Mouse (Mus musculus): Measurements from ENCODE around the gene Gm20708. TPM values are rescaled to one million over a fixed set of nuclear protein-coding genes. Genes with fewer than 3 reads are reported as not detected.
"Not testable (repeated sequence)": the region's sequence is repeated elsewhere in the genome, so short reads cannot be mapped to it uniquely, and the experiment has no call there.

The Gm20708 gene
- polyA plus RNA-seq, 1 experiment from 2014 or later, result 0.16 TPM

DNA sequence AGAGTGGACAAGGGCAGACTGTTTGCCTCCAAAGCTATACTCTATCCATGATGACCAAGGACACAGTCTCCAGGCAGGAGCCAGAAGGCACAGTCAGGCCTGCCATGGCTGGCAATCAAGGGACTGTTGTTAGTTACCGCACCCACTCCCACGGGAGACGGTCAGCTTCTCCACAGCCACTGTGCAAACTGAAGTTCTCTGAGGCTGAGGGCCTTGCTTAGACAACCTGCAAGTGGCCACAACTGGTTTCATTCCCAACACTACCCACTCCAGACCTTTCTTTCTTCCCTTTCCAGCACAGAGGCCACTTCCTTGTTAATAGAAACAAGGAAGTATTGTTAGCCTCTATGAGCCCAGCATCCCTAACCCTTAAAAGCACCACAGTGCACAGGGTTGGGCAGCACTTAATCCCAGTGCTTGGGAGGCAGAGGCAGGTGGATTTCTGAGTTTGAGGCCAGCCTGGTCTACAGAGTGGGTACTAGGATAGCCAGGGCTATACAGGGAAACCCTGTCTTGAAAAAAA lies 6.2 kb upstream of the Gm20708 start:
- H3K4me2 ChIP-seq (ENCODE audit: low read depth, severe bottlenecking), result no peak overlapping the region
- no peaks in the 10 kb centered on the region for H3K27me3 ChIP-seq (ENCODE audit: control insufficient read depth, insufficient read depth, low read length)
- H3K27ac ChIP-seq (replicated peaks; ENCODE audit: low read depth, low read length), result no peak overlapping the region
- WGBS, result 89% methylated on average over 3 of the region's 3 CpGs
- DNase-seq (ENCODE audit: low spot score), result no peak
- no peak overlapping the region for H3K9ac ChIP-seq (ENCODE audit: low read length)
- peaks cover 2% of the 10 kb centered on the region; the same call in 1 of the 2 replicates for H3K4me1 ChIP-seq (ENCODE audit: control insufficient read depth, insufficient read depth, low read length)
- no peak for ATAC-seq (ENCODE audit: insufficient number of reproducible peaks, low FRiP score, low TSS enrichment, low read depth)
- no peaks in the 10 kb centered on the region for H3K9me3 ChIP-seq (ENCODE audit: control insufficient read depth, low read length)
- peaks cover 2% of the 10 kb centered on the region; the same call in 1 of the 2 replicates for H3K36me3 ChIP-seq (ENCODE audit: control insufficient read depth, insufficient read depth, low read length)
- no peak overlapping the region for H3K4me3 ChIP-seq (ENCODE audit: low read depth, low read length)

DNA sequence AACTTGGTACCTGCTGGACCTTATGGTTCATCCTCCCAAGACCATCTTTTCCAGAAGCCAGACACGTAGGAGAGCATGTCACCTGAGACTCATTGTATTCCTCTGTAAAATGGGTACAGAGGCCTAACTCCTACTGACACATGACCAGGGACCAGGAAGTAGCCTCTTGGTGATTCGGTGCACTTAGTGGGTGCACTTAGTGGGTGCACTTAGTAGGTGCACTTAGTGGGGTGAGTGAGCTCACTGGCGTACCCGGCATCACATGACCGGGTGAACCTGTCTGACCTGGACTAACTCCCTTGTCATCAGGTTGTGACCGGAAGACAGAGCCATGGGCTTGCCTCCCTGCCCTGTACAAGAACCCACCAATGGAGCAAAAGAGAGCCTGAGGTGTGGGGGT lies 2.7 kb upstream of the Gm20708 start:
- ATAC-seq (ENCODE audit: insufficient number of reproducible peaks, low FRiP score, low TSS enrichment, low read depth) (no peak), DNase-seq (ENCODE audit: low spot score) (no peak)
- WGBS, result 92% methylated on average over 6 of the region's 6 CpGs
- H3K4me2 ChIP-seq (ENCODE audit: low read depth, severe bottlenecking), result no peak overlapping the region
- no peak overlapping the region for H3K9ac ChIP-seq (ENCODE audit: low read length)
- H3K4me1 ChIP-seq (ENCODE audit: control insufficient read depth, insufficient read depth, low read length), result peaks cover 10% of the 10 kb centered on the region
- H3K27ac ChIP-seq (replicated peaks; ENCODE audit: low read depth, low read length), result no peak overlapping the region
- H3K36me3 ChIP-seq (ENCODE audit: control insufficient read depth, insufficient read depth, low read length), result peaks cover 2% of the 10 kb centered on the region; the same call in 1 of the 2 replicates
- H3K27me3 ChIP-seq (ENCODE audit: control insufficient read depth, insufficient read depth, low read length), result no peaks in the 10 kb centered on the region
- no peak overlapping the region for H3K4me3 ChIP-seq (ENCODE audit: low read depth, low read length)
- H3K9me3 ChIP-seq (ENCODE audit: control insufficient read depth, low read length), result no peaks in the 10 kb centered on the region

DNA sequence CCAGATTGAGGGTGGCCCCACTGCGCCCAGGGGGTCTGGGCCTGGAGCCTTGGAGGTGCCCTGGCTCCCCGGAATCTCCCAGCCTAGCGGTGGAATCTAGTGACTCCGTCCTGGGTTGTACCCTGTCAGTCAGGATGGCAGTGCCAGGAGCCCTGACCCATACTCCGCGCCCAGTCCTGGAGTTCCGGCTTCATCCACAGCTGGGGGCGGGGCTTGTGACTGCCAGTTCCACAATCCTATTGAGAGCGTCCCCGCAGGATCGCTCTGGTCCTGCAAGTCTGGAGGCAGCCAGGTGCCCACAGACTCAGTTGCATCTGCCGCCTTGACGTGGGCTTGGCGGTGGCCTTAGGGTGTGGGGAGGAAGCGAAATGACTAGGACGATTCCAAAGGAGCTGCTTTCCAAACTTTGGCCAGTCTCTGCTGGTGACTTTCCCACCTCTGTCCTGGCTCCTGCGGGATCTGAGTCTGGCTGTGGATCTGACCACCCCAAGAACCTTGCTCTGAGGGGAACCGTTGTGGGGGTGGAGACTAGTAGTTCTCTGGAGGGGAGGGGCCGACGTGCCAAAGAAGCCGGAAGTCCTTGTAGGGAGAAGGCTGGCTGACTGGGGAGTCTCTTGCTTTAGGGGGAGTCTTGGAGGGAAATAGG lies 1.1 kb downstream of the Gm20708 start:
- Histone ChIP-seq H3K27me3 (ENCODE audit: control insufficient read depth, insufficient read depth, low read length) (no peaks in the 10 kb centered on the region), H3K4me3 (ENCODE audit: low read depth, low read length) (peak overlapping the region; percentile 62), H3K4me1 (ENCODE audit: control insufficient read depth, insufficient read depth, low read length) (peaks cover 10% of the 10 kb centered on the region), H3K4me2 (ENCODE audit: low read depth, severe bottlenecking) (peak overlapping the region; percentile 99), H3K27ac (replicated peaks; ENCODE audit: low read depth, low read length) (no peak overlapping the region), H3K9ac (ENCODE audit: low read length) (peak overlapping the region; percentile 43; the same call in 1 of the 2 replicates), H3K36me3 (ENCODE audit: control insufficient read depth, insufficient read depth, low read length) (peaks cover 23% of the 10 kb centered on the region), H3K9me3 (ENCODE audit: control insufficient read depth, low read length) (no peaks in the 10 kb centered on the region)
- ATAC-seq (ENCODE audit: insufficient number of reproducible peaks, low FRiP score, low TSS enrichment, low read depth) (peak; percentile 77), DNase-seq (ENCODE audit: low spot score) (peak; percentile 88)
- under 1% methylated on average over 21 of the region's 21 CpGs for WGBS

DNA sequence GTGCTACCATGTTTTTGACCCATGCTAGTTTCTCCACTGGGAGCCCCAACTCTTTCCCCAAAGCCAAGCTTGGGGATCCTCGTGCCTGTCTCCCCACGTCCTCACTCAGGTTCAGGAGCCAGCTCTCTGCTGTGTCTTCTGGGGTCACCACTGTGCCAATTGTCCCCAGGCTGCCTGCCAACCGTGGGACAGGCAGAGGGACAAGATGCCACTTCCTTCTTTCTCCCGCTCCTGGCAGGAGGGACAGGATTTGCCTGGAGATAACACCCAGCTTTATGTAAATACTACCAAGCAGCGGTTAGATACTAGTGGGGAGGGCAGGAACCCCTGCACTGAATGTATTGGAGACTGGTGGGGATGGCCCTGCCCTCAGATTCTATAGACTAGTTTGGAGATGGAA lies 4.4 kb downstream of the Gm20708 start:
- ATAC-seq (ENCODE audit: insufficient number of reproducible peaks, low FRiP score, low TSS enrichment, low read depth) (no peak), DNase-seq (ENCODE audit: low spot score) (no peak)
- H3K27me3 ChIP-seq (ENCODE audit: control insufficient read depth, insufficient read depth, low read length), result no peaks in the 10 kb centered on the region
- H3K4me1 ChIP-seq (ENCODE audit: control insufficient read depth, insufficient read depth, low read length), result peaks cover 10% of the 10 kb centered on the region
- H3K4me3 ChIP-seq (ENCODE audit: low read depth, low read length), result no peak overlapping the region
- WGBS, result 83% methylated on average over 5 of the region's 5 CpGs
- H3K4me2 ChIP-seq (ENCODE audit: low read depth, severe bottlenecking), result no peak overlapping the region
- H3K9ac ChIP-seq (ENCODE audit: low read length), result no peak overlapping the region
- H3K27ac ChIP-seq (replicated peaks; ENCODE audit: low read depth, low read length), result no peak overlapping the region
- no peaks in the 10 kb centered on the region for H3K9me3 ChIP-seq (ENCODE audit: control insufficient read depth, low read length)
- H3K36me3 ChIP-seq (ENCODE audit: control insufficient read depth, insufficient read depth, low read length), result peaks cover 31% of the 10 kb centered on the region

DNA sequence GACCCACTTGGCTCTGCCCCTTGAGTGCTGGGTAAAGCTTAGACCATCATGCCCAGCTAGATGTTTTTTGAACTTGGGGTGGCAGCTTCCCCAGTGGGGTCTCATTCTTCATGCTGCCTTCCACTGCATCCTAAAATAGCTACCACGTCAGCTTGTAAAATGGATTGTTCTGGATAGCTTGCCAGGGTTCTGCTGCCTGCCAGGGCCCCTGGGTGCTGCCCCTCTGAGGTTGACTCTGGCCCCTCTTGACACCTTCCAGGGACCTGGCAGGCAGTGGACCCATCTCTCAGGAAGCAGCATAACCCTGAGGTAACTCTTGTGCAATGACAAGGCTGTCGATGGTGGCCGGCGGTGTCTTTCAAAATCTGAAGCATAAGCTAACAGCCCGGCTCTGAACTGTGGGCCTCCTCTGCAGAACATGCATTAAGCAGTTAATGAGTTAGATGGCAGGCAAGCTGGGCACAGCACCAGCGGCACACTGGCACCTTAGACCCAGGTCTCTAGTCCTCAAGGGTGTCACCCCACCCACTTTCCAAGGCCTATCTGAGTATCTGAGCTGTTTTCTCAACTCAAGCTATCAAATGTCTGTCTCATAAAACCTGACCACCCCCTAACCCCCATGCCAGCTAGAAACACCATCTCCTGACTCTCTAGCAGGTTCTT lies 5.4 kb downstream of the Gm20708 start:
- ATAC-seq (ENCODE audit: insufficient number of reproducible peaks, low FRiP score, low TSS enrichment, low read depth), result no peak
- Histone ChIP-seq H3K9ac (ENCODE audit: low read length) (no peak overlapping the region), H3K4me2 (ENCODE audit: low read depth, severe bottlenecking) (no peak overlapping the region), H3K9me3 (ENCODE audit: control insufficient read depth, low read length) (no peaks in the 10 kb centered on the region), H3K36me3 (ENCODE audit: control insufficient read depth, insufficient read depth, low read length) (peaks cover 34% of the 10 kb centered on the region), H3K4me3 (ENCODE audit: low read depth, low read length) (no peak overlapping the region), H3K27ac (replicated peaks; ENCODE audit: low read depth, low read length) (no peak overlapping the region), H3K4me1 (ENCODE audit: control insufficient read depth, insufficient read depth, low read length) (peaks cover 10% of the 10 kb centered on the region), H3K27me3 (ENCODE audit: control insufficient read depth, insufficient read depth, low read length) (no peaks in the 10 kb centered on the region)
- DNase-seq (ENCODE audit: low spot score), result no peak
- WGBS, result 97% methylated on average over 6 of the region's 6 CpGs

DNA sequence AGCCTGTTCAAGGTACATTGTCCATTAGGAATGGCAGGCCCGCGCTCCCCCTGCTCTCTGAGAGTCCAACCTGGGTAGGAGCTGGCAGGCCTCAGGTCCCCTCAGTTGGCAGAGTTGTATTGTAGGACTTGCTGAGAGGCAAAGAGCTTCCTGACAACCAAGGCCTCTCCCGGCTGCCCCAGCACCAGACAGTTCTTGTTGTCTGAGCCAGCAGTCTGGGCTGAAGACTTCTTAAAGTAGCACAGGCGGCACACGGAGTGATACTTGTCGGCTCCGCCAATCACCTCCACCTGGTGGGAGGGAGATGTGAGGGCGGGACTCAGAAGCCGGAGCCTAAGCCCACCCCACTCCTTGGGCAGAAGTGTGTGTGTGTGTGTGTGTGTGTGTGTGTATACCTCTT lies 6.4 kb downstream of the Gm20708 start:
- 88% methylated on average over 9 of the region's 9 CpGs for WGBS
- H3K9me3 ChIP-seq (ENCODE audit: control insufficient read depth, low read length); H3K27me3 ChIP-seq (ENCODE audit: control insufficient read depth, insufficient read depth, low read length): not testable (repeated sequence)

DNA sequence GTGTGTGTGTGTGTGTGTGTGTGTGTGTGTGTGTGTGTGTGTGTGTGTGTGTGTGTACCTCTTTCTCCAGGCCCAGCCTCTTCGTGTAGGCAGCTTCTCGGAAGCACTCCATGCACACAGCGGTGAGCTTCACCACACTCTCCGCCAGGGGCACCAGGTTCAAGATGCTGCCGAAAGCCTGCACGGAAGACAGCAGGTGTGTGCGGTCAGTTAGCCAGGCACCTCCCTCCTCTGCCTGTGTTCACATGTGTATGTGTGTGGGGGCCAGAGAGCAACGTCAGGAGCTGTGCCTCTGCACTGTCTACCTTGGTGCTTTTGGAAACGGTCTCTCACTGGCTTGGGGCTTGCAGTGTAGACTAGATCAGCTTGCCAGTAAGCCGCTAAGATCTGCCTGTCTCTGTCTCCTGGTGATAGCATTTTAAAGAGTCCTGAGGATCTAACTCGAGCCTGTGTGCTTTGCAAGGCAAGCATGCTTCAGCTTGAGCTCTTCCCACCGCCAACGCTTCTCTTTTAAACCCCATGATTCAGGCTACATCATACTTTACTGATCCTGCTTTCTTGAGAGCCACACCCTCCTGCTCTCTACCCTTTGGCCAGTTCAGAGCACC lies 7.0 kb downstream of the Gm20708 start:
- Histone ChIP-seq H3K4me3 (ENCODE audit: low read depth, low read length) (no peak overlapping the region), H3K4me1 (ENCODE audit: control insufficient read depth, insufficient read depth, low read length) (no peaks in the 10 kb centered on the region), H3K4me2 (ENCODE audit: low read depth, severe bottlenecking) (no peak overlapping the region), H3K27me3 (ENCODE audit: control insufficient read depth, insufficient read depth, low read length) (no peaks in the 10 kb centered on the region), H3K9me3 (ENCODE audit: control insufficient read depth, low read length) (no peaks in the 10 kb centered on the region), H3K9ac (ENCODE audit: low read length) (no peak overlapping the region), H3K27ac (replicated peaks; ENCODE audit: low read depth, low read length) (no peak overlapping the region), H3K36me3 (ENCODE audit: control insufficient read depth, insufficient read depth, low read length) (peaks cover 43% of the 10 kb centered on the region)
- 89% methylated on average over 12 of the region's 13 CpGs for WGBS
- DNase-seq (ENCODE audit: low spot score) (no peak), ATAC-seq (ENCODE audit: insufficient number of reproducible peaks, low FRiP score, low TSS enrichment, low read depth) (no peak)

More for the DNA sequence above, 6.4 kb downstream of the Gm20708 start:
- ATAC-seq (ENCODE audit: insufficient number of reproducible peaks, low FRiP score, low TSS enrichment, low read depth); H3K27ac ChIP-seq (replicated peaks; ENCODE audit: low read depth, low read length); H3K4me2 ChIP-seq (ENCODE audit: low read depth, severe bottlenecking); H3K4me1 ChIP-seq (ENCODE audit: control insufficient read depth, insufficient read depth, low read length); DNase-seq (ENCODE audit: low spot score); H3K9ac ChIP-seq (ENCODE audit: low read length); H3K4me3 ChIP-seq (ENCODE audit: low read depth, low read length): not testable (repeated sequence)
- H3K36me3 ChIP-seq (ENCODE audit: control insufficient read depth, insufficient read depth, low read length), result peaks cover 37% of the 10 kb centered on the region

DNA sequence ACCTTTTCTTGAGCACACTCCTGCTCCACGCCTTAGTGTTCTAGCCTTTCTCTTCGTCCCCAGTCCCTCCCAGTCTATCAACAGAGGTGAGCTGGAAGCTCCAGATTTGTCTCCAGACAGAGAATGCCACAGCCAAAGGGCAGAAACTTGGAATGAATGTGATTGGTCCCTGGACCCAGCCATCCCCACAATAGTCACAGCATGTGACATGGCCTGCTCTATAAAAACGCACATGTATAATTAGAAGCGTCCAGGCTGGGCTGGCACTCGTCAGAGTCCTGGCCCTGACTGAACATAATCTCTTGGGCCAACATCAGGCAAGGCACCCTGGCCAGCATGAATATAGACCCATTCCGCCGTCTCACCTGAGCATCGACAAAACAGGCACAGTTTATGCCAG lies 9.6 kb downstream of the Gm20708 start:
- H3K9ac ChIP-seq (ENCODE audit: low read length), result no peak overlapping the region
- H3K36me3 ChIP-seq (ENCODE audit: control insufficient read depth, insufficient read depth, low read length), result peaks cover 30% of the 10 kb centered on the region
- no peak overlapping the region for H3K27ac ChIP-seq (replicated peaks; ENCODE audit: low read depth, low read length)
- no peaks in the 10 kb centered on the region for H3K27me3 ChIP-seq (ENCODE audit: control insufficient read depth, insufficient read depth, low read length)
- no peak for ATAC-seq (ENCODE audit: insufficient number of reproducible peaks, low FRiP score, low TSS enrichment, low read depth)
- no peak overlapping the region for H3K4me2 ChIP-seq (ENCODE audit: low read depth, severe bottlenecking)
- peaks cover 5% of the 10 kb centered on the region for H3K4me1 ChIP-seq (ENCODE audit: control insufficient read depth, insufficient read depth, low read length)
- DNase-seq (ENCODE audit: low spot score), result no peak
- 72% methylated on average over 8 of the region's 8 CpGs for WGBS
- H3K9me3 ChIP-seq (ENCODE audit: control insufficient read depth, low read length), result no peaks in the 10 kb centered on the region
- no peak overlapping the region for H3K4me3 ChIP-seq (ENCODE audit: low read depth, low read length)

Data from limb, embryonic 11.5 days (tissue).